Mouse (Mus musculus): ENCODE data around the gene Pip4k2a.

Pip4k2a gene

DNA sequence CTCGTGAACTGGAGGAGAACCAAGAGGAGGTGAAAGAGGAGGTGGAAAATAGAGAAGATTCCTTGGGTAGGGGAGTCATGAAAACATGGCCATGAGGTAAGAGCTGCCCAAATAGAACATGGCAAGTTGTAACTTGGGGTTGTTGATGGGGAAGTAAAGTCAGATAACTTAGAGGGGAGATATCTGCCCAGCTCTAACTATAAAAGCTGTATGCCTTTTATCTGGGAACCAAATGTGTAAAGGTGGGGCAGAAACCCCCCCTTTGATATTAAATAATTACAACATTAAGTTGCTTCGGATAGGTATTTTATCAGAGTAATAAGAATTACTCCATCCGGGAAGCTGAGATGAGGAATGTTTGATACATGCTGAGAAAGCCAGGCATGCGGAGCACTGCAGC is 18.9 kb downstream of the Pip4k2a start:
- no peak for DNase-seq

GRCm38 (mm10) chr2:18977201-18977805 is 20.6 kb downstream of the Pip4k2a start:
- no peak for DNase-seq

- no peak for DNase-seq
Measured at GRCm38 (mm10) chr2:18976175-18976574, 21.8 kb downstream of the Pip4k2a start.

- DNase-seq = no peak
Measured at GRCm38 (mm10) chr2:18974882-18975645, 22.9 kb downstream of the Pip4k2a start.

DNA sequence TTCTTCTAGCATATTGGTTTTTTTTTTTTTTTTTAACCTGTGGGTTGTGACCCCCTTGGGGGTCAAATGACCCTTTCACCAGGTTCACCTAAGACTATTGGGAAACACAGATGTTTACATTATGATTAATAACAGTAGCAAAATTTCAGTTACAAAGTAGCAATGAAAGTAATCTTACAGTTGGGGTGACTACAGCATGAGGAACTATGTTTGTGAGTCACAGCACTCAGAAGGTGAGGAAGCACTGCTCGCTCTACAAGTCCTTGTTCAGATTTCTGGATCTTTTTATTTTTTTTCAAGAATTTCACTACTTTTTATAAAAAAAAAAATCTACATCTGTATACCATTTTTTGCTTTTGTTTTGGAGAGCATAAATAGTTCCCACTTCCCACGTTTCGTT is 26.4 kb downstream of the Pip4k2a start:
- DNase-seq = no peak

DNA sequence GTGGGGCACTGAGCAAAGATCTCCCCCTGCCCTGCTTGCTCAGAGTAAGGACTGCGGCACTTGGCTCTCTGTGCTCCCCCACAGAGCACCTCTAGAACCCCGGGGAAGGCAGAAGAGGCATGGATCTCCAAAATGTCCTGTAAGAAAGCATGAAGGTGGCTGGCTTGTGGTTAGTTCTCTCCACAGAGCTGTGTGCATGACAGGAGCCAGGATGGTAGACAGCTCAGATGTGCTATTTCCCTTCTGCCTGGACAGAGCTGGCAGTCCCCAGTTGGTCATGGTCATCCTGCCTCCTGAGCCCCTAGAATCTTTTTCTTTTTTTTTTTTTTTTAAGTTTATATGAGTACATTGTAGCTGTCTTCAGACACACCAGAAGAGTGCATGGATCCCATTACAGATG is 27.5 kb downstream of the Pip4k2a start:
- DNase-seq = no peak

- no peak for DNase-seq
Measured at GRCm38 (mm10) chr2:18969066-18969681, 28.8 kb downstream of the Pip4k2a start.

DNA sequence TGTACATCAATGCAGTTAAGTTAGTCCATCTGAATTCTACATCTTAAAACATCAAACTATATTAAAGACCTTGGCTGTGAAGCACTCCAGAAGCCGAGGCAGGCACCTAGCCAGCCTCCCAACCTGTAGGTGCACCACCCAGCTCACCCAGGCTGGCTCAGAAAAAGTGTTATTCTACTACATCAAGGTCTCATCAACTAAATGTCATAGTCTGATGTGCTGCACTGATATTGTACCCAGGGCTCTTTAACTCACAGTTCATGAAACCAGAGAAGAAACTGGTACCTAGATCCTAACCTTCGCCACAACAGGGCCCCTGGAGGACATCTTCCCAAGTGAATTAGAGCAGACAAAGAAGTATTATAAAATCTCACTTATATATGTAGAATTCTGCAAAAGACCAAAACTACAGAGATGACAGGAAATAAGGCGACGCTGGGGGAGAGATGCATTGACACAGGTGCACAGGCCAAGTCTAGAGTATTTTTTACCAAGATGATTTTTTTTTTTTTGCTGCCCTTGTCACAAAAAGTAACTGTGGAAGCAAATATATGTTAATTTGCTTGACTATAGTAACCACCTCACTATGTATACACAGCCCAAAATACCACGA is 30.4 kb downstream of the Pip4k2a start:
- DNase-seq = peak; percentile 46 to 67

- DNase-seq = no peak
Measured at GRCm38 (mm10) chr2:18966566-18966965, 31.4 kb downstream of the Pip4k2a start.

DNA sequence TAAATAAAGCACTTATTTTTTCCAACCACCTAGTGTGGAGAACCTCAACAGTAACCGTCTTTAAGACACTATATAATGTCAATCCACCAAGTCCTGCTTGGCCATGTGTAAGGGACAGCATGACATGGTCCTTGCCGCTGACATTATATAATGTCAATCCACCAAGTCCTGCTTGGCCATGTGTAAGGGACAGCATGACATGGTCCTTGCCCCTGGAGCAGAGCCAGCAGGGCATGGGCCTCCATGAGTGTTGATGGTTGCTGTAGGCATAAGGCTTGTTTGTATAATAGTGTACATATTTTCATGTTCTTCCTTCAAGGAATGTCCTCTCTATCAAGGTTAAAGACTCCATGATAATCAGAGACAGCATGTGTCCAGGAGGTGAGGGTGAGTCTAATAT is 32.0 kb downstream of the Pip4k2a start:
- DNase-seq = no peak

- DNase-seq = no peak
Measured at GRCm38 (mm10) chr2:18965108-18965507, 32.8 kb downstream of the Pip4k2a start.

- DNase-seq = peak; percentile 41 to 62
Measured at GRCm38 (mm10) chr2:18963286-18964040, 34.5 kb downstream of the Pip4k2a start.

DNA sequence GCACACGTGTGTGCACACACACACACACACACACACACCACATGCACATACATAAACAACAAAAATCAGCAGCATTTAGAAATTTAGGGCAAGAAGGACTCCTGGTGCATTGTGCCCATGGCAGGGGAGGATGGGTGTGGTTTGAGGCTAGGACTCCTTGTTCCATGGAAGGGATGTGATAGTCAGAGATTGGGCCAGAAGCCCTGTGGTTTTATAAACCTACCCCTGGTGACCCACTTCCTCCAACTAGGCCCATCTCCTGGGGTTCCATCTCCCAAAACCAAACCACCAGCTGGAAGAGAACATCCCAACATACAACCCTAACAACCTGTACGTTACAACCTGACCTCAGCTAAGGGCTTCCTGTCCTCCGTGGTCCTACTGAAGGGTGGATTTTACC is 35.4 kb downstream of the Pip4k2a start:
- DNase-seq = no peak

DNA sequence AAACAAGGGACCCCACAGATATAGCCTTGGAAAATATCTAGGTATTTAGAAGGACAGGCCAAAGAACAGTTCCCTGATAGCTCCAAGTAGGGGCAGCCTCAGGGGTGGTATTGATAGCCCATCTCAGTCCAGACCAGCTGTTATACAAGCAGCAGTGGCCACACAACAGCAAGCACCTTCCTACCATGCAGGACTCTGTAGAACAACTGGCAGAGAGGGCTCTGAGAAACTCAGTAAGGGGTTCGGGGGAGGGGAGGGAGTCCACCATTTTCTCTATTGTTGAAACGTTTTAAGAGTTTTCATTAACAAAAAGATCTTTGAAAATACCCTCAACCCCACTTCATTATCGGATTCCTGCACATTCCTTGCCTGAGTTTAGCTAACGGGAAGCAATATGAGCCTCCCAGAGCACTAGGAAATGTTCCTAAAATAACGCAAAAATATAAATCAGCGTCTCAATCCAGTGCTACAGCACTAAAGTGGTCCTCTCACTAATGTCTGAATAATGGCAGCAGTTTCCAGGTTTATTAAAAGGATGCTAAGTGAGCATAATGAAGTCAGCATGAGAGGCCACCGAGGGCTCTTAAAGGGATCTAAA is 37.5 kb downstream of the Pip4k2a start:
- DNase-seq = no peak

GRCm38 (mm10) chr2:18959558-18959957 is 38.4 kb downstream of the Pip4k2a start:
- no peak for DNase-seq

DNA sequence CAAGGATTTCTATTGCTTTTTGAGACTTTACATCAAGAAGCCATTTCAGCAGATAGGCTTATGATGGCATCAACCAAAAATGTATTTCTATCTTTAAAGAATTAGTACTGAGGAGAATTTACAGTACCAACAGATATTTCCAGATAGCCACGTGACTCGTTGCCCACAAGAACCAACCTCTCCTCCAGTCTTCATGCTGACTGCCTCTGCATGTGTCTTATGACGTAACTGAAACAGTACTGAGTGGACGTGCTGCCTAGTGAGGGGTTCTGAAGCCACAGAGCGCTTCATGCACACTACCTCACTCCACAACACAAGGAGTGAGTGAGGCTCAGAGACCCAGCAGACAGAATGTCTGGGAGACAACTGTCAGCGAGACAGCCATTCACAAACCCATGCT is 38.9 kb downstream of the Pip4k2a start:
- DNase-seq = no peak

DNA sequence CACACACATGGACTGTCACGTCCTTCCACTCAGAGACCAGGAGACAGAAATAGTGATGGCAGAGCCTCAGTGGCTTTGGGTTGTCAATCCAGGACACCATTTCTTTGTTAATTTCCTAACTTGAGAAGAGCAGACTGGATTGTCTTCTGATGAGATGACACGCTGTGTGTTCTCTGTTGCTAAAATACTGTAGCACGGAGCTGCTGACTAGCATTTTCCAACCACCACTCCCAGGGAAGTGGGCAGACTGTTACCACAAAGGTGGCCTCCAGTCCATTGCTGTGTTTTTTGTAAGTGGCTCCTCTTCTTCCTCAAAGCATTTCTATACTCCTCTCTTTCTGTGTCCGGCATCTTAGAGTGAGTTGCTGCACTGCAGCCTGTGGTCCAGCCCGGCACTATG is 39.4 kb downstream of the Pip4k2a start:
- DNase-seq = peak in 1 of 2 experiments; percentile 35

- DNase-seq = no peak
Measured at GRCm38 (mm10) chr2:18958044-18958443, 39.9 kb downstream of the Pip4k2a start.

GRCm38 (mm10) chr2:18957459-18957858 is 40.5 kb downstream of the Pip4k2a start:
- peak in 1 of 2 experiments; percentile 61 for DNase-seq

- no peak for DNase-seq
Measured at GRCm38 (mm10) chr2:18956945-18957344, 41.0 kb downstream of the Pip4k2a start.

GRCm38 (mm10) chr2:18956424-18956823 is 41.5 kb downstream of the Pip4k2a start:
- no peak for DNase-seq

DNA sequence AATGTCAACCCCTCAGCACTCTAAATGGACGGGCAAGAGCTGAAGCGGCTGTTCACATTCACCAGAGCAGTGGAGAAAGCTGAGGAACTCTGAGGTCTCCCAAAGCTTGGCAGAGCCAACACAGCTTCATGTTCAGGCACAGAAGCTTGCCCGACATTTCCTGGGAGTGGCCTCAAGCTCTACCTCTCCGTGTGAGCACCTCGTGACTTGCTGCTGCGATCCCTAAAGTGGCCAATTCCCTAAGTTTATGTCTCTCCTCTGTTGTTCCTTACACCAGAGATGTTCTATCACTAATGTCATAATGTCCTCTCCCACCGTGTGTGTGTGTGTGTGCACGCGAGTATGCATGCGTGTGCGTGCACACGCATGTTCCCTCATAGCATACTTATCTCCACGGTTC is 42.3 kb downstream of the Pip4k2a start:
- DNase-seq = peak in 1 of 2 experiments; percentile 38

All from thymus, postnatal 36 days (tissue).